Mouse (Mus musculus): Measurements from ENCODE around the gene Spock1. TPM values are rescaled to one million over a fixed set of nuclear protein-coding genes. Genes with fewer than 3 reads are reported as not detected.

Gene Spock1
- total RNA-seq, 2 experiments from 2014 or later: not detected

- no peak for ATAC-seq (replicated peaks; ENCODE audit: poor library complexity)
Measured at GRCm38 (mm10) chr13:57809603-57810002, 98.5 kb downstream of the Spock1 start.

- ATAC-seq (replicated peaks; ENCODE audit: poor library complexity): no peak
Measured at GRCm38 (mm10) chr13:57806816-57807215, 101.3 kb downstream of the Spock1 start.

GRCm38 (mm10) chr13:57806301-57806700, 101.8 kb downstream of the Spock1 start:
- ATAC-seq (replicated peaks; ENCODE audit: poor library complexity): no peak

GRCm38 (mm10) chr13:57798633-57799032, 109.5 kb downstream of the Spock1 start:
- no peak for ATAC-seq (replicated peaks; ENCODE audit: poor library complexity)

GRCm38 (mm10) chr13:57796951-57797692, 111.0 kb downstream of the Spock1 start:
- no peak for ATAC-seq (replicated peaks; ENCODE audit: poor library complexity)

- no peak for ATAC-seq (replicated peaks; ENCODE audit: poor library complexity)
Measured at GRCm38 (mm10) chr13:57793643-57794240, 114.4 kb downstream of the Spock1 start.

GRCm38 (mm10) chr13:57789796-57790195, 118.3 kb downstream of the Spock1 start:
- no peak for ATAC-seq (replicated peaks; ENCODE audit: poor library complexity)

GRCm38 (mm10) chr13:57788299-57788698, 119.8 kb downstream of the Spock1 start:
- ATAC-seq (replicated peaks; ENCODE audit: poor library complexity): no peak

GRCm38 (mm10) chr13:57786278-57786677, 121.9 kb downstream of the Spock1 start:
- no peak for ATAC-seq (replicated peaks; ENCODE audit: poor library complexity)

- no peak for ATAC-seq (replicated peaks; ENCODE audit: poor library complexity)
Measured at GRCm38 (mm10) chr13:57782975-57783374, 125.2 kb downstream of the Spock1 start.

GRCm38 (mm10) chr13:57782107-57782561, 126.0 kb downstream of the Spock1 start:
- ATAC-seq (replicated peaks; ENCODE audit: poor library complexity): no peak

- ATAC-seq (replicated peaks; ENCODE audit: poor library complexity): no peak
Measured at GRCm38 (mm10) chr13:57779146-57779545, 129.0 kb downstream of the Spock1 start.

GRCm38 (mm10) chr13:57778524-57778923, 129.6 kb downstream of the Spock1 start:
- ATAC-seq (replicated peaks; ENCODE audit: poor library complexity): no peak

GRCm38 (mm10) chr13:57771998-57772397, 136.1 kb downstream of the Spock1 start:
- ATAC-seq (replicated peaks; ENCODE audit: poor library complexity): no peak

GRCm38 (mm10) chr13:57766721-57767120, 141.4 kb downstream of the Spock1 start:
- ATAC-seq (replicated peaks; ENCODE audit: poor library complexity): no peak

- no peak for ATAC-seq (replicated peaks; ENCODE audit: poor library complexity)
Measured at GRCm38 (mm10) chr13:57761122-57761521, 147.0 kb downstream of the Spock1 start.

GRCm38 (mm10) chr13:57760618-57761017, 147.5 kb downstream of the Spock1 start:
- ATAC-seq (replicated peaks; ENCODE audit: poor library complexity): no peak

GRCm38 (mm10) chr13:57756316-57756715, 151.8 kb downstream of the Spock1 start:
- no peak for ATAC-seq (replicated peaks; ENCODE audit: poor library complexity)

- no peak for ATAC-seq (replicated peaks; ENCODE audit: poor library complexity)
Measured at GRCm38 (mm10) chr13:57750831-57751230, 157.3 kb downstream of the Spock1 start.

- no peak for ATAC-seq (replicated peaks; ENCODE audit: poor library complexity)
Measured at GRCm38 (mm10) chr13:57744667-57745066, 163.5 kb downstream of the Spock1 start.

GRCm38 (mm10) chr13:57741186-57741585, 166.9 kb downstream of the Spock1 start:
- no peak for ATAC-seq (replicated peaks; ENCODE audit: poor library complexity)

- ATAC-seq (replicated peaks; ENCODE audit: poor library complexity): no peak
Measured at GRCm38 (mm10) chr13:57740473-57740872, 167.7 kb downstream of the Spock1 start.

All from megakaryocyte progenitor cell, adult 5-6 weeks (primary cell).